Mouse (Mus musculus): ENCODE measurements at regions not wholly inside any gene's neighbourhood (a gene's known extent, or its start where the extent isn't known, plus 50 kb on each side); places are given as distances from the start of the nearest gene placed in this dataset.

DNA sequence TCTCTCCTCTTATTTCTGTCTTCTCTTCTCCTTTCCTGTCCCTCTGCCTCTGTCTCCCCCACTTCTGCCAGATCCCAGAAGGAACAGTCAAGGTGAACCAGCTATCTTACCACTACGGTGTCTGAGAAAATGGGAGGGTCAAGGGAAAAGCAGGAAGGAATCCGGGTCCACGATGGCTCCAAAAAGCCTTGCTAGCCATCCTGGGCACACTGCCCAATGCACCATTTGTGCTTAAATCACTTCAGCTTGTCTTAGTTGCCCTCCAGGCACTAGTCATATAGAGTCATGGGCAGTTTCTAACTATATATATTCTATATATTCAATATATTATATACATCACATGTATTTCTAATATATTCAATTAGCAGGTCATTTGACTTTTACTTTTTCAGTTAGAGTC lies 333.1 kb downstream of the En1 start:
- no peak for TF ChIP-seq POLR2A (IDR thresholded peaks at IDR 0.05; ENCODE audit: control insufficient read depth, low read depth, low read length)
- no peak for TF ChIP-seq CTCF (IDR thresholded peaks at IDR 0.05; ENCODE audit: control insufficient read depth, insufficient read depth, insufficient replicate concordance, low read depth, low read length)
